Mouse (Mus musculus) intestine, embryonic 14.5 days (tissue): ENCODE measurements around the gene Epb41l5. TPM values are rescaled to one million over a fixed set of nuclear protein-coding genes. Genes with fewer than 3 reads are reported as not detected.

Source experiments
- ATAC-seq: fragments of 200-750 bp; cut with Nextera tagmentation; replicated peaks from 2 replicates; pipeline ENCODE4 v1.8.0; 2017; ENCODE audit warnings: low read depth, moderate number of reproducible peaks, moderate TSS enrichment, moderate library complexity; ENCODE audit not compliant: low FRiP score, low TSS enrichment
- DNase-seq: peaks from one replicate; pipeline ENCODE4 v3.0.0-alpha.2; 2018; ENCODE audit warnings: low spot score
- H3K27ac ChIP-seq: fragments of 300-500 bp; sonication (generic); 2 replicates; pipeline ENCODE4 v1.5.1; 2014; ENCODE audit warnings: low read depth, mild to moderate bottlenecking, control low read depth
- H3K27me3 ChIP-seq: fragments of 300-500 bp; sonication (generic); replicated peaks from 2 replicates; pipeline ENCODE4 v1.6.1; 2014; ENCODE audit warnings: low read length, control low read depth; ENCODE audit not compliant: control insufficient read depth, insufficient read depth
- H3K36me3 ChIP-seq: fragments of 300-500 bp; sonication (generic); 2 replicates; pipeline ENCODE4 v1.6.1; 2014; ENCODE audit warnings: low read length, control low read depth; ENCODE audit not compliant: control insufficient read depth, insufficient read depth
- H3K4me1 ChIP-seq: fragments of 300-500 bp; sonication (generic); replicated peaks from 2 replicates; pipeline ENCODE4 v1.6.1; 2014; ENCODE audit warnings: low read length, control low read depth, mixed read lengths; ENCODE audit not compliant: control insufficient read depth, insufficient read depth
- H3K4me2 ChIP-seq: fragments of 300-500 bp; sonication (generic); 2 replicates; pipeline ENCODE4 v1.6.1; 2014; ENCODE audit warnings: low read length
- H3K4me3 ChIP-seq: fragments of 300-500 bp; sonication (generic); 2 replicates; pipeline ENCODE4 v1.5.1; 2014; ENCODE audit warnings: low read depth, low read length, control low read depth, mixed read lengths
- H3K9ac ChIP-seq: fragments of 300-500 bp; sonication (generic); 2 replicates; pipeline ENCODE4 v1.6.1; 2014; ENCODE audit warnings: mild to moderate bottlenecking, low read length
- H3K9me3 ChIP-seq: fragments of 300-500 bp; sonication (generic); 2 replicates; pipeline ENCODE4 v1.6.1; 2016; ENCODE audit warnings: low read length, control low read depth; ENCODE audit not compliant: control insufficient read depth
- WGBS: fragments of 180-500 bp; shearing (Covaris S2); extraction: QIAGEN DNeasy Blood & Tissue Kit; methylation state at CpG from one replicate; pipeline ENCODE4 v1.1.7; 2014; 5-methylcytosine and 5-hydroxymethylcytosine counted together
- polyA plus RNA-seq: library from polyadenylated mRNA; unstranded; fragments of >200 nt; fragmentation: Nextera tagmentation; extraction: Ambion mirVana; gene quantifications from 2 replicates; pipeline ENCODE4 v1.2.1, GENCODE M21; 2014

Gene Epb41l5
- polyA plus RNA-seq, 1 experiment from 2014 or later, result 46.2 TPM

DNA sequence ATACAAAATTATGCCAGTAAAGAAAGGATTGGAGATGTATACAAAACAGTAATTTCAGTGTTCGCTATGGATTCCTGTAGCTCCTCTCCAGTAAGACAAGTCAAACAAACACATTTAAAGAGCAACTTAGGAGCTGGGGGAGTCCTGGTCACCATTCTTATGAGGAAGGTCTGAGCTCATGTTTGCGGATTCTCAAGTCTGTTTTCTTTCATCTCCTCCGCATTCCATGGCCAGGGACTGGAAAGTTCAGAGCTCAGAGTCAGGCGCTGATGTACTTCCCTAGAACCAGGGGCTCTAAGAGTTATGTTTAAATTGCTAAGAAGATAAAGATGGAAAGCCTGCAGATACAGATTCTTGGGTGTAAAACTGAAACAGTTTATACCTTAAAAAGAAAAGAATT is 22.0 kb downstream of the Epb41l5 start:
- H3K9me3 ChIP-seq, result no peaks in the 10 kb centered on the region
- H3K27ac ChIP-seq, result no peak overlapping the region; the same call in 1 of the 2 replicates
- H3K4me2 ChIP-seq, result no peak overlapping the region
- 27% methylated on average over 4 of the region's 4 CpGs for WGBS
- H3K4me1 ChIP-seq, result peaks cover 17% of the 10 kb centered on the region
- no peak overlapping the region for H3K4me3 ChIP-seq
- DNase-seq (no peak), ATAC-seq (no peak)
- peaks cover 5% of the 10 kb centered on the region; the same call in 1 of the 2 replicates for H3K36me3 ChIP-seq
- no peak overlapping the region for H3K9ac ChIP-seq
- no peaks in the 10 kb centered on the region for H3K27me3 ChIP-seq

DNA sequence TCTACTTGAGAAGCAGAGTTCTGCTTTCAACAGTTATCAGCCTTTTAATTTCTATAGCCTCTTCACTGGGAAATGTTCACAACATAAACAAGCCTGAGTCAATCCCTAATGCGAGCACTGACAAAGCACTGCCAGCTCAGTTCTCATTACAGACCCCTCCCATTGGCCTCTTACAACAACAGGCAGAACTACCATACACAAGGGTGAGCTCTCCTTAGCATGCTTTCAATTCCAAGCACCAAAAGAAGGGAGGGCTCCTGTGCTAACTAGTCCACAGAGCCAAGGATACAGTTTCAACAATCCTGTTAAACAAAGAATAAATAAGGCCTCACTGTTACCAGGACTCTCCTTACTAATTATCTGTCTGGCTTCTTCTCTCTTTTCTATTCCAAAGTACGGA is 24.4 kb downstream of the Epb41l5 start:
- no peaks in the 10 kb centered on the region for H3K27me3 ChIP-seq
- WGBS, result 26% methylated on average over 2 of the region's 2 CpGs
- H3K36me3 ChIP-seq, result peaks cover 13% of the 10 kb centered on the region; the same call in 1 of the 2 replicates
- H3K9ac ChIP-seq, result no peak overlapping the region
- H3K4me3 ChIP-seq, result no peak overlapping the region
- H3K4me1 ChIP-seq, result peaks cover 17% of the 10 kb centered on the region
- DNase-seq (no peak), ATAC-seq (no peak)
- no peaks in the 10 kb centered on the region for H3K9me3 ChIP-seq
- H3K4me2 ChIP-seq, result no peak overlapping the region
- H3K27ac ChIP-seq, result peak overlapping the region; percentile 38; the same call in 1 of the 2 replicates

DNA sequence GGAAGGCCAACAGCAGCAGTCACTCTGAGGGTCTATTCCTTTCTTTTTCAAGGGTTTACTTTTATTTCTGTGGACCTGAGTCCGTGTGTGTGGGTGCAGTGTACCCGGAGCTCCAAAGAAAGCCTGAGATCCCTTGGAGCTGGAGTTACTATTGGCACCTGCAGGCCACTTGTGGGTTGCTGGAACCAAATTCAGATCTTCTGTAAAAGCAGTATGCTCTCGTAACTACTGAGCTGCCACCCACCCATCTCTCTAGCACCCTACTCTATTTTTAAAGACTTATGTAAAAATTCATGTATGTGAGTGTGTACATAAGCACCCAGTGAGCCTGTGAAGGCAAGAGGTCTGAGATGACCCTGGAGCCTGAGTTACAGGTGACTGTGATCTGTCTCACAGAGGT is 43.4 kb downstream of the Epb41l5 start:
- H3K36me3 ChIP-seq, result peaks cover 27% of the 10 kb centered on the region

DNA sequence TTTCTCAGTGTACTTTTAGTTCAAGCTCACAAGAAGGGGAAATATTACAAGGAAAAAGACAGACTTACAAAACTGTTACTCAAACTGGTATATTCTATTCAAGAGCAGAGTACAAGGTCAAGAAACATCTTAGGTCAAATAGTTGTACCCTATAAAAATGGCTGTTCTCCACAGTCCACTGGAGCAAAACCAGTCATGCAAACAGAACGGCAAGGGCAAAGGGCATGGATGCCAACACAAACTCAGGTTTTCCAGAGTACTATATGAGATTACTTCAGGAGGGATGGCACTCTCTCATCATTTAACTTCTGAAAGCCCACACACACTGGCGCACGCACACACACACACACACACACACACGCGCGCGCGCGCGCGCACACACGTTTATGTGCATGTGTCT is 46.4 kb downstream of the Epb41l5 start:
- Histone ChIP-seq H3K4me2 (no peak overlapping the region), H3K4me1 (no peaks in the 10 kb centered on the region), H3K9me3 (no peaks in the 10 kb centered on the region), H3K27ac (no peak overlapping the region), H3K4me3 (no peak overlapping the region), H3K36me3 (peaks cover 12% of the 10 kb centered on the region), H3K9ac (no peak overlapping the region), H3K27me3 (no peaks in the 10 kb centered on the region)
- DNase-seq, result no peak
- no peak for ATAC-seq
- 97% methylated on average over 12 of the region's 12 CpGs for WGBS

More for the DNA sequence above, 43.4 kb downstream of the Epb41l5 start:
- no peak for DNase-seq
- no peak overlapping the region for H3K4me3 ChIP-seq
- H3K9me3 ChIP-seq, result no peaks in the 10 kb centered on the region
- H3K9ac ChIP-seq, result no peak overlapping the region
- H3K4me2 ChIP-seq, result no peak overlapping the region
- 92% methylated on average over 3 of the region's 3 CpGs for WGBS
- H3K4me1 ChIP-seq, result no peaks in the 10 kb centered on the region
- no peak for ATAC-seq
- H3K27ac ChIP-seq, result no peak overlapping the region
- no peaks in the 10 kb centered on the region for H3K27me3 ChIP-seq

DNA sequence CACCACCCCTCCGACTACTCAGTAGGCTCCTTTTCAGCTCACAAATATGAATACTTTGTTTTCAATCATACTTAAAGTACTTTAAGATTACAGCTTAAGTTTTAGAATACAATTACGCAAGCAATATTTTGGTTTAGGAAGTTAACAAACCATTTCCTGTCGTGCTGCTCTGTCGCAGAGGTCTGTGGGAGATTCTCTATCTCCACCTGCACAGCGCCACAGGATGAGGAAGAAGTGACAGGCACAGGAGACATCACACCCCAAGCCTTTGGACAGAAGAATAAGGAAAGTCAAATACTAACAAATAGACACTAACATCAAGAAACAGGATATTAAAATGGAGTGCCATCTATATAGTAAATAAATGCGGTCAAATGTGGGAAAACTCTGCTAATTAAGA is 49.9 kb downstream of the Epb41l5 start:
- no peak overlapping the region for H3K4me3 ChIP-seq
- WGBS, result 76% methylated on average over 6 of the region's 6 CpGs
- no peaks in the 10 kb centered on the region for H3K4me1 ChIP-seq
- no peak overlapping the region for H3K27ac ChIP-seq
- DNase-seq, result no peak
- H3K9me3 ChIP-seq, result no peaks in the 10 kb centered on the region
- ATAC-seq, result no peak
- H3K4me2 ChIP-seq, result no peak overlapping the region
- H3K9ac ChIP-seq, result no peak overlapping the region
- peaks cover 11% of the 10 kb centered on the region for H3K36me3 ChIP-seq
- no peaks in the 10 kb centered on the region for H3K27me3 ChIP-seq

DNA sequence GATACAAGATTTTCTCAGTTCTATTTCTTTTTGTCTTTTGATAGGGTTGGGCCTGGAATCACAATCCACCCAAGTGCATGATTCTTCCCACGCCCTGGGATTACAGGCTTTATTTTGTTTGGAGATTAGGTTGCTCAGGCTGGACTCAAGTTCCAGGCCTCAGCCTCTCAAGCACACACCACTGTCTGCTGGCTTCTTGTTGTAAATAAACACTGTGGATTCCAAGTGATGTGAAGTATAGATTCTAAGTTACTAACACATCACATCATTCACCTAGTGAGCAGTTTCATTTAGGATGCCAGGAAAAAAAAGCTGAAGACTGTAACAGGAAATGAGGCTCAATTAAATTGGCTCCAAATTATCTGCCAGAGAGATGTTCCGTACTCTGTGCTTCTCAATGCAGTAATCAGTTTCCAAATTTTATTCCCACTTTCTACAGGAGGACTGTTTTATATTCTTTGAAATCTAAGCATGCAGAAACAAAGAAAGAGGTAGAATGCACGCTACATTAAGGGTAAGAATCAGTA is 51.8 kb downstream of the Epb41l5 start:
- Histone ChIP-seq H3K36me3 (peaks cover 17% of the 10 kb centered on the region), H3K27ac (no peak overlapping the region), H3K9me3 (no peaks in the 10 kb centered on the region), H3K4me3 (no peak overlapping the region), H3K27me3 (no peaks in the 10 kb centered on the region), H3K4me2 (no peak overlapping the region), H3K4me1 (no peaks in the 10 kb centered on the region), H3K9ac (no peak overlapping the region)
- WGBS, result 76% methylated on average over 3 of the region's 3 CpGs
- DNase-seq (no peak), ATAC-seq (no peak)

DNA sequence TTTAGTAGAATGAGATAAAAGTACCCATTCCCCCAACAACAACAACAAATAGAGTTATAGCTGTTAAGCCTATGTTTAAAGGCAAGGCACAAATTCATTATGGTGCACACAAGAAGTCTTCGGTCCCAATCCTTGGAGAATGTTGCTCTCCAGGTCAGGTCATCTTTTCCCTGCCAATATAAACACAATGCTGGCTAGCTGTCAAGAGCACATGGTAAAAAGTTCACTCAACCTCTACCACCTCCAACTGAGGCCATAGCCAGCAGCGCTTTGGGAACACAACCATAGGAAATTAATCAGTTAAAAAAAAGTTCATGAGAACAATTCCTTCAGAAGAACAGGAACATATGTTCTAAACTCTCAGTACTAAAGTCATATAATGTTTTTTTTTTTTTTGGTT is 58.8 kb downstream of the Epb41l5 start:
- no peaks in the 10 kb centered on the region for H3K27me3 ChIP-seq
- no peaks in the 10 kb centered on the region for H3K4me1 ChIP-seq
- ATAC-seq (no peak), DNase-seq (no peak)
- no peak overlapping the region for H3K4me3 ChIP-seq
- no peak overlapping the region for H3K27ac ChIP-seq
- WGBS, result 82% methylated on average over 2 of the region's 2 CpGs
- no peak overlapping the region for H3K9ac ChIP-seq
- H3K36me3 ChIP-seq, result peaks cover 13% of the 10 kb centered on the region
- no peak overlapping the region for H3K4me2 ChIP-seq
- H3K9me3 ChIP-seq, result no peaks in the 10 kb centered on the region

DNA sequence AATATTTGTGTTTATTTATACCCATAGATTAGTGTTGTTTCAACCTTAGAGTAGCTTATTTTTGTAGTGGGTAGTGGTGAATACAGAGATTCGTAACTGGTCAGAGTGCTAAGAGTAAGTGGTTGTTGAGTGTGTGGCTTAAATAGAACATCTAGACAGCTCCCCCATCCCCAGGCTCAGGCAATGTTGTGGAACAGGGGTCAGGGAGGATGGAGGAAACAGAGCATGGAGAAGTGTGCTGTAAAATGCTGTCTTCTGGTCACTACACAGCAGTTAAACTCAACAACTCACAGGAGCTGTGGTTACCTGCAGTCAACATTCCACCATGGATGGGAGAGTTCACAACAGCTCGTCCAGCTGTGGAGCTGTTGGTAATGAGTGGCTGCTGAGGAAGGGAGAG is 63.8 kb downstream of the Epb41l5 start:
- DNase-seq (no peak), ATAC-seq (no peak)
- peaks cover 2% of the 10 kb centered on the region; the same call in 1 of the 2 replicates for H3K36me3 ChIP-seq
- no peaks in the 10 kb centered on the region for H3K9me3 ChIP-seq
- H3K4me2 ChIP-seq, result no peak overlapping the region
- H3K27me3 ChIP-seq, result no peaks in the 10 kb centered on the region
- H3K27ac ChIP-seq, result no peak overlapping the region
- no peaks in the 10 kb centered on the region for H3K4me1 ChIP-seq
- H3K9ac ChIP-seq, result no peak overlapping the region
- 88% methylated on average over 2 of the region's 2 CpGs for WGBS
- no peak overlapping the region for H3K4me3 ChIP-seq

DNA sequence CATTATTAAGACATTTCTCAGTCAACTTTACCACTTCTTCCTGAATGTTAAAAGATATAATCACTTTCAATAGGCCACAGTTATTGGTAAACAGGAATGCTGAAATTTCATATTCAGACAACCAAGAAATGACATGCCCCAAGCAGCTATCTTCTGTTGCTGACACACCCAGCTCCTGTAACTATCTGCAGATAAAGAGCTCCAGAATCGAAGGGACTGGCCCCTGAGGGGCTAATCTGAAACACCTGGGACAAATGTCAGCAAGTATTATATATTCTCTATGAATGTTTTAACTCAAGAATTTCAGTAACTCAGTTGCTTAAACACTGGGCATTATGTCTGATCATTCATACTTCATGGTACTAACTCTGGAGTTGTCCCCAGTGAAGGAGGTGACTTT is 78.7 kb downstream of the Epb41l5 start:
- Histone ChIP-seq H3K4me3 (no peak overlapping the region), H3K9me3 (no peaks in the 10 kb centered on the region), H3K27me3 (no peaks in the 10 kb centered on the region), H3K36me3 (peaks cover 14% of the 10 kb centered on the region; the same call in 1 of the 2 replicates), H3K27ac (no peak overlapping the region), H3K4me2 (no peak overlapping the region), H3K4me1 (no peaks in the 10 kb centered on the region), H3K9ac (no peak overlapping the region)
- DNase-seq (no peak), ATAC-seq (no peak)
- 79% methylated on average over 1 of the region's 1 CpGs for WGBS
